Mouse (Mus musculus) heart, adult 2 months (tissue): ENCODE results near the gene Faxc. TPM values are rescaled to one million over a fixed set of nuclear protein-coding genes. Genes with fewer than 3 reads are reported as not detected.
A peak's percentile ranks its signal among the peaks of the same experiment; 100 is the strongest.

Experiments used
- DNase-seq, 2 experiments: peaks; one replicate each; pipeline ENCODE4 v3.0.0; 2021
- H3K27ac ChIP-seq: fragments of 200-600 bp; 2 replicates; pipeline ENCODE4 v1.8.1; 2022
- H3K27me3 ChIP-seq: fragments of 200-500 bp; 2 replicates; pipeline ENCODE4 v1.6.1; 2012; ENCODE audit warnings: mild to moderate bottlenecking, low read length, inconsistent platforms, mixed read lengths; ENCODE audit not compliant: control insufficient read depth, insufficient read depth
- H3K36me3 ChIP-seq: fragments of 200-500 bp; 2 replicates; pipeline ENCODE4 v1.6.1; 2012; ENCODE audit warnings: low read length, inconsistent platforms; ENCODE audit not compliant: control insufficient read depth, insufficient read depth
- H3K4me1 ChIP-seq: fragments of 200-500 bp; 2 replicates; pipeline ENCODE4 v1.6.1; 2011; ENCODE audit warnings: low read length; ENCODE audit not compliant: control insufficient read depth, insufficient read depth
- H3K4me3 ChIP-seq: fragments of 200-600 bp; 2 replicates; pipeline ENCODE4 v1.8.1; 2022
- H3K79me2 ChIP-seq: fragments of 200-500 bp; replicated peaks from 2 replicates; pipeline ENCODE4 v1.6.1; 2012; ENCODE audit warnings: mild to moderate bottlenecking, inconsistent platforms, low read length, moderate library complexity, mixed read lengths; ENCODE audit not compliant: control insufficient read depth, insufficient read depth
- H3K9ac ChIP-seq: fragments of 200-500 bp; 2 replicates; pipeline ENCODE4 v1.6.1; 2012; ENCODE audit warnings: low read depth, mild to moderate bottlenecking, control low read depth, inconsistent platforms, low read length, mixed read lengths
- CTCF ChIP-seq: fragments of 200-600 bp; IDR thresholded peaks from 2 replicates; pipeline ENCODE4 v1.8.1; 2022; ENCODE audit warnings: antibody characterized with exemption, mild to moderate bottlenecking, moderate library complexity
- EP300 ChIP-seq: fragments of 200-500 bp; IDR thresholded peaks from 2 replicates; pipeline ENCODE4 v1.6.1; 2011; ENCODE audit warnings: low read depth, low read length, control low read depth; ENCODE audit not compliant: insufficient read depth
- POLR2A ChIP-seq: fragments of 200-500 bp; IDR thresholded peaks from 2 replicates; pipeline ENCODE4 v1.6.1; 2011; ENCODE audit warnings: mild to moderate bottlenecking, low read depth, low read length, control low read depth; ENCODE audit not compliant: insufficient read depth
- WGBS: fragments of 180-500 bp; shearing (Covaris S2); methylation state at CpG from one replicate; pipeline ENCODE4 v1.1.7; 2018; 5-methylcytosine and 5-hydroxymethylcytosine counted together
- intact Hi-C: fragments of 180-260 bp; cut with DNase I; formaldehyde crosslinking; loops from one replicate; pipeline ENCODE4 v1.15.1; 2025
- long read RNA-seq: library from polyadenylated mRNA; stranded (forward); transcript quantifications from one replicate; pipeline ENCODE4 v2.0.0, GENCODE M21; 2021
- polyA plus RNA-seq: library from polyadenylated mRNA; depleted of rRNA; stranded (reverse); fragments of >200 nt; gene quantifications from 2 replicates; pipeline ENCODE4 v1.2.3, GENCODE M21; 2012; rRNA removed
- total RNA-seq, 2 experiments: library from RNA; stranded (reverse); gene quantifications; 2 replicates each; pipeline ENCODE4 v1.2.3; 2021

Gene Faxc
- under 1 TPM; 0.86 to 0.93 TPM for total RNA-seq
- 0.27 and 0.53 TPM in 2 replicates for polyA plus RNA-seq
- long read RNA-seq, result 0 reads

GRCm38 (mm10) chr4:21930971-21931771 lies at the start of gene Faxc:
TSS of gene Faxc (plus strand) at chr4:21931329.
- Histone ChIP-seq H3K79me2 (no peaks in the 10 kb centered on the region), H3K9ac (peak within 1 kb of the TSS; percentile 64), H3K4me3 (peak within 1 kb of the TSS; percentile 58), H3K27ac (no peak within 1 kb of the TSS), H3K4me1 (no peaks in the 10 kb centered on the region), H3K27me3 (peaks cover 2% of the 10 kb centered on the region), H3K36me3 (no peaks in the 10 kb centered on the region)
- 1% methylated on average over 83 of the region's 83 CpGs for WGBS
- DNase-seq, result peak; percentile 50 to 52
- intact Hi-C loops, result no loop called here
- TF ChIP-seq POLR2A, result no peak

DNA sequence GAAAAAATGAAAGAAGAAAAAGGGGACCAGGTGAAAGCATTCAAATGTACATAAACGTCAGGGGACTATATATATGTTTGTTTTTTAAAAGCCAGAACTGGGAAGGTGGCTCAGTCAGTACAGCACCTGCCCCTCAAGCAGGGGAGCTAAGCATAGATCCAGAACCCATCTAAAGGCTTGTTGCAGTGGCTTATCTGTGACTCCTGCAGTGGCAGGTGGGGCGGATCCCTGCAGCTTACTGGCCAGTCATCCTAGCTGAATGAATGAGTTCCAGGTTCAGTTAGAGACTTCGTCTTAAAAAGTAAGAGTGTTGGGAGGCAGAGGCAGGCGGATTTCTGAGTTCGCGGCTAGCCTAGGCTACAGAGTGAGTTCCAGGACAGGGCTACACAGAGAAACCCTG lies 48.3 kb upstream of the Faxc start:
- Histone ChIP-seq H3K9ac (no peak overlapping the region), H3K36me3 (no peaks in the 10 kb centered on the region; the same call in 1 of the 2 replicates), H3K27me3 (no peaks in the 10 kb centered on the region), H3K4me1 (no peaks in the 10 kb centered on the region), H3K27ac (no peak overlapping the region), H3K79me2 (no peaks in the 10 kb centered on the region), H3K4me3 (no peak overlapping the region)
- intact Hi-C loops, result no loop called here
- DNase-seq, result no peak
- 95% methylated on average over 6 of the region's 6 CpGs for WGBS
- TF ChIP-seq CTCF (no peak), EP300 (no peak), POLR2A (no peak)

DNA sequence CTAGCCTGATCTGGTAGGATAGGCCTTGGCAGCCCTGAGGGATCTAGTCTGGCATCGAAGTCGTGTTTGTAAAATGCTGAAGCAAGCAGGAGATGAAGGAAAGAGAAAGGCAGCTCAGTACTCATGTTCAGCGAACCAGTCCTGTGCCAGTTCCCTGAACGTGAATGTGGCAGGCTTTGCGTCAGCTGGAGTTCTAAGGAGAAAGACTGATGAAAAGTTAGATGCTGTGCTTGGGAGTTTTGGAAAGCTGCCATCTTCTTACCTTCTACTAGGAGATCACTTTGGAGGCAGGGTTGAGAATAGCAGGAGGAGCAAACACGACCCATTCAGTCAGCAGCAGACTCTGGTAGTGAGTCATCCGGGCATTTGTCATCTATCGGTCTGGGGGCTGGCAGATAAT lies 45.3 kb upstream of the Faxc start:
- DNase-seq, result no peak
- 77% methylated on average over 8 of the region's 8 CpGs for WGBS

DNA sequence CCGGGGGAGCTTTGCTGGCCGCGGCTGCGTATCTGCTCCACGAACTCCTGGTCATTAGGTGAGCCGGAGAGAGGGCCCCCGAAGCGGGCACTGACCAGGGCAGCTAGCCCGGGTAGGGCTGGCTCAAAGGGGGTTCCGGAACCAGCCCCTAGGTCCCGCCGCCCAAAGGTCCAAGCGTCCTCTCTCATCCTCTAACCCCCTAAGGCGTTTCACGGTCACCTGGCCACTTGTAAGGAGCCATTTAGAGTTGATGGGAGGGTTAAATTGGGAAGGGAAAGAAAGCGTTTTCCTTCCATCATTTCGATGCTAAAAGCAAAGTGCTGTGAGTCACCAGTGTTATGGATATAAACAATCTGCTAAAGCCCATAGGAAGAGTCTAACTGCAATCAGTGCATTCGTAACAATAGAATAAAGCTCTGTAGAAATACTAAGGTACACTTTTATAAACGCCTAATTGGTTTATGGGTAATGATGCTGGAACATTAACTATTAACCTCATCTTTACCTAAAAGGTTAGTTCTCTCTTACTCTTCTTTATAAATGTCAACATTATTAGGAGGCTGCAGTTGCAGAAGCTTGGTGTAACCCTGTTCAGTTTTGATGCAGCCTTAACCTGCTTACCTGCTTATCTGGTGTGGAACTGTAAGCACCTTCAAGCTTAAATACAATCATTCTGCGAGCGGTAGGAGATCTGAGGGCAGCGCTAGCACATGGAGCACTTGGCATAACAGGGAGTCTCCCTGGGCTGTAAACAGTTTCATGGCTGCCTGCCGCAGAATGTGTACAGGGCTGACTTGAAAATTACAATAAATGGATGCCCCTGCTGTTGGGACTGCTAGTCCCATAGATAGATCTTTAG lies 872 bp downstream of the Faxc start:
- TF ChIP-seq POLR2A, result no peak
- TF ChIP-seq CTCF, result no peak
- peaks cover 2% of the 10 kb centered on the region for H3K27me3 ChIP-seq
- no peaks in the 10 kb centered on the region for H3K79me2 ChIP-seq
- peak in 1 of 2 experiments; percentile 4 for DNase-seq
- H3K36me3 ChIP-seq, result no peaks in the 10 kb centered on the region
- H3K4me1 ChIP-seq, result no peaks in the 10 kb centered on the region
- WGBS, result 24% methylated on average over 23 of the region's 23 CpGs
- peak overlapping the region; percentile 58 for H3K4me3 ChIP-seq
- no peak overlapping the region for H3K27ac ChIP-seq
- peak overlapping the region; percentile 64 for H3K9ac ChIP-seq
- intact Hi-C loops, result no loop called here

More for the DNA sequence above, 45.3 kb upstream of the Faxc start:
- Histone ChIP-seq H3K36me3 (no peaks in the 10 kb centered on the region), H3K4me3 (no peak overlapping the region), H3K9ac (no peak overlapping the region), H3K4me1 (no peaks in the 10 kb centered on the region), H3K27ac (no peak overlapping the region), H3K27me3 (no peaks in the 10 kb centered on the region), H3K79me2 (no peaks in the 10 kb centered on the region)
- intact Hi-C loops, result no loop called here
- TF ChIP-seq POLR2A (no peak), EP300 (no peak), CTCF (no peak)

DNA sequence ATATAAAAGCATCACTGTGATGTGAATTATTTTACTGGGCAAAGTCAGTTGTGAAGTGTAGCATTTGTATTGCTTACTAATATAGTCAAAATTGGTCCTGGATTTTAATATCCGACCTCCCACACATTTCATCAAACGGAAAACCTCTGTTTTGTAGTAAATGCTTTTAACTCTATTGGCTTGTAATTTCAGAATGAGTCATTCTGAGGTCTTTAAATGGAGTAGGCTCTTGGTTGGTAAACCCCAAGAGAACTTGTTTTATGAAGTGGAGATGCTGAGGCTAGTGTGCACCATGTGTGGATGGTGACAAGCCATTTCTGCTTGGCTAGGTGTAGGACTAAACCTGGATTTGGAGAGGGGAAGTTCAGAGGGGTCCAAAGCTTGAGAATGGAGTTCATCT lies 4.2 kb downstream of the Faxc start:
- no peak overlapping the region for H3K27ac ChIP-seq
- no peak overlapping the region for H3K4me3 ChIP-seq
- H3K79me2 ChIP-seq, result no peaks in the 10 kb centered on the region
- no peak for DNase-seq
- TF ChIP-seq POLR2A (no peak), CTCF (no peak), EP300 (no peak)
- H3K36me3 ChIP-seq, result no peaks in the 10 kb centered on the region
- H3K27me3 ChIP-seq, result peaks cover 2% of the 10 kb centered on the region
- intact Hi-C loops, result no loop called here
- H3K9ac ChIP-seq, result no peak overlapping the region
- WGBS, result 84% methylated on average over 2 of the region's 2 CpGs
- no peaks in the 10 kb centered on the region for H3K4me1 ChIP-seq

- Histone ChIP-seq H3K36me3 (no peaks in the 10 kb centered on the region), H3K4me1 (no peaks in the 10 kb centered on the region), H3K9ac (no peak overlapping the region), H3K27me3 (peaks cover under 1% of the 10 kb centered on the region), H3K4me3 (no peak overlapping the region), H3K27ac (no peak overlapping the region), H3K79me2 (no peaks in the 10 kb centered on the region)
- DNase-seq, result no peak
- 86% methylated on average over 9 of the region's 9 CpGs for WGBS
- no peak for TF ChIP-seq EP300
- TF ChIP-seq POLR2A, result no peak
- no peak for TF ChIP-seq CTCF
- intact Hi-C loops, result no loop called here
Measured at GRCm38 (mm10) chr4:21936424-21936823, 5.3 kb downstream of the Faxc start.
